ENCODE assay signal across 14 mouse cellular contexts in genomic region chr2:32729547-32729946, GRCm38 (mm10). TPM values are rescaled to one million over a fixed set of nuclear protein-coding genes. Genes with fewer than 3 reads are reported as not detected.
DNase-seq lines count a peak whose midpoint lies in the region; ATAC-seq and TF ChIP-seq lines count a peak whose summit lies in the region.
"Had no signal": no experiment of that assay in that cellular context is flagged by ENCODE, and none has a peak within 500 bp of the region (broad histone marks: within the 10 kb centered on the region; RNA-seq: fewer than 3 reads in every experiment).

No protein-coding gene starts in this region.

- H3K36me3 ChIP-seq in kidney, embryonic 15.5 days = no peaks in the 10 kb centered on the region
- no peaks in the 10 kb centered on the region for H3K36me3 ChIP-seq in intestine, postnatal 0 days (ENCODE audit: control insufficient read depth, insufficient read depth)
- H3K36me3 ChIP-seq: G1E had no signal

- peak; percentile 90 for DNase-seq in heart, adult 11 months
- DNase-seq in heart, postnatal 36 days = no peak
- DNase-seq in kidney, postnatal 10 days = no peak
- no peak for DNase-seq in ovary, adult 18-20 months (ENCODE audit: low spot score)
- no peak for DNase-seq in thymus, postnatal 14 days
- DNase-seq: thymus, postnatal 36 days had no signal

- H3K4me1 ChIP-seq in kidney, embryonic 15.5 days = peaks cover 62% of the 10 kb centered on the region
- H3K4me1 ChIP-seq in brown adipose tissue, adult 24 weeks (ENCODE audit: control insufficient read depth, insufficient read depth, insufficient read length, low read length) = peaks cover 11% of the 10 kb centered on the region
- H3K4me1 ChIP-seq in intestine, postnatal 0 days (replicated peaks; ENCODE audit: control insufficient read depth, insufficient read depth, low read length) = no peaks in the 10 kb centered on the region

- H3K27me3 ChIP-seq in kidney, embryonic 15.5 days = no peaks in the 10 kb centered on the region
- H3K27me3 ChIP-seq in intestine, postnatal 0 days (replicated peaks; ENCODE audit: control insufficient read depth, insufficient read depth, low read length) = no peaks in the 10 kb centered on the region

- no peaks in the 10 kb centered on the region for H3K9me3 ChIP-seq in kidney, embryonic 15.5 days (replicated peaks)
- no peaks in the 10 kb centered on the region for H3K9me3 ChIP-seq in intestine, postnatal 0 days (ENCODE audit: control insufficient read depth)
- H3K9me3 ChIP-seq: G1E had no signal

- peak overlapping the region; percentile 48 for H3K4me2 ChIP-seq in kidney, embryonic 15.5 days
- H3K4me2 ChIP-seq in intestine, postnatal 0 days (replicated peaks; ENCODE audit: low read depth) = peak overlapping the region; percentile 61; the same call in 1 of the 2 replicates

- no peak for TF ChIP-seq CTCF in intestine, postnatal 0 days (IDR thresholded peaks at IDR 0.05; ENCODE audit: low read depth)

- intact Hi-C loops in heart, postnatal 36 days (cut with DNase I) = no loop called here

- no peak for ATAC-seq in kidney, embryonic 15.5 days (replicated peaks; ENCODE audit: low FRiP score)
- no peak for ATAC-seq in intestine, postnatal 0 days
- ATAC-seq: activated CD4-positive, CD25-positive, alpha-beta regulatory T cell, adult 4 months; forebrain, embryonic 14.5 days had no signal

- H3K9ac ChIP-seq in kidney, embryonic 15.5 days = no peak overlapping the region
- H3K9ac ChIP-seq in intestine, postnatal 0 days (ENCODE audit: low read depth, low read length) = no peak overlapping the region

- WGBS in kidney, embryonic 15.5 days = 28% methylated on average over 4 of the region's 4 CpGs
- WGBS in intestine, postnatal 0 days = 70% methylated on average over 4 of the region's 4 CpGs

- peak overlapping the region; percentile 38 for H3K4me3 ChIP-seq in kidney, embryonic 15.5 days (replicated peaks)
- H3K4me3 ChIP-seq in brown adipose tissue, adult 24 weeks (ENCODE audit: insufficient read depth, low read depth, low read length) = peak overlapping the region; percentile 66
- H3K4me3 ChIP-seq in intestine, postnatal 0 days (ENCODE audit: low read depth, low read length) = no peak overlapping the region

- peak overlapping the region; percentile 76 for H3K27ac ChIP-seq in kidney, embryonic 15.5 days
- H3K27ac ChIP-seq in brown adipose tissue, adult 24 weeks (replicated peaks; ENCODE audit: low read depth, low read length) = peak overlapping the region; percentile 99
- no peak overlapping the region for H3K27ac ChIP-seq in intestine, postnatal 0 days (ENCODE audit: low read depth, low read length)

RNA-seq across cellular contexts. Expression of gene Sh2d3c, which starts 8.7 kb away (rescaled TPM):
- total RNA-seq in heart, postnatal 36 days (2021) = 10 to 100 TPM; 26.8 to 28.1 TPM
- polyA plus RNA-seq in kidney, embryonic 15.5 days (2015; fragmentation: Nextera tagmentation; extraction: Ambion mirVana) = 32.5 and 37.2 TPM in 2 replicates
- 4.4 and 6.3 TPM in 2 replicates for polyA plus RNA-seq in brown adipose tissue, adult 24 weeks (2012; ENCODE audit: insufficient read depth, insufficient read length, missing spikeins)
- polyA plus RNA-seq in intestine, postnatal 0 days (2015; fragmentation: Nextera tagmentation; extraction: Ambion mirVana) = 11.2 and 11.7 TPM in 2 replicates

RNA-seq across cellular contexts. Expression of gene 6330409D20Rik, which starts 11.3 kb away (rescaled TPM):
- not detected for total RNA-seq in heart, postnatal 36 days (2021)
- polyA plus RNA-seq in kidney, embryonic 15.5 days (2015; fragmentation: Nextera tagmentation; extraction: Ambion mirVana) = 0.18 TPM in 1 of 2 replicates, not detected in the other
- polyA plus RNA-seq in brown adipose tissue, adult 24 weeks (2012; ENCODE audit: insufficient read depth, insufficient read length, missing spikeins) = not detected in 2 replicates
- polyA plus RNA-seq in intestine, postnatal 0 days (2015; fragmentation: Nextera tagmentation; extraction: Ambion mirVana) = 0.18 TPM in 2 replicates
- total RNA-seq: G1E; monocyte, adult 5-6 weeks had no signal
- polyA plus RNA-seq: G1E; gonadal fat pad, adult 2 months had no signal

RNA-seq across cellular contexts. Expression of gene Cdk9, which starts 16.7 kb away (rescaled TPM):
- total RNA-seq in heart, postnatal 36 days (2021) = 10 to 100 TPM; 24.6 to 26.6 TPM
- 108 and 118 TPM in 2 replicates for polyA plus RNA-seq in kidney, embryonic 15.5 days (2015; fragmentation: Nextera tagmentation; extraction: Ambion mirVana)
- polyA plus RNA-seq in brown adipose tissue, adult 24 weeks (2012; ENCODE audit: insufficient read depth, insufficient read length, missing spikeins) = 27.3 and 27.6 TPM in 2 replicates
- 54.0 and 62.2 TPM in 2 replicates for polyA plus RNA-seq in intestine, postnatal 0 days (2015; fragmentation: Nextera tagmentation; extraction: Ambion mirVana)

RNA-seq across cellular contexts. Expression of gene Fpgs, which starts 25.6 kb away (rescaled TPM):
- total RNA-seq in heart, postnatal 36 days (2021) = 1 to 10 TPM; 5.0 to 6.6 TPM
- 33.7 and 40.3 TPM in 2 replicates for polyA plus RNA-seq in kidney, embryonic 15.5 days (2015; fragmentation: Nextera tagmentation; extraction: Ambion mirVana)
- 2.8 and 2.9 TPM in 2 replicates for polyA plus RNA-seq in brown adipose tissue, adult 24 weeks (2012; ENCODE audit: insufficient read depth, insufficient read length, missing spikeins)
- 12.4 and 15.2 TPM in 2 replicates for polyA plus RNA-seq in intestine, postnatal 0 days (2015; fragmentation: Nextera tagmentation; extraction: Ambion mirVana)

RNA-seq across cellular contexts. Expression of gene Tor2a, which starts 27.5 kb away (rescaled TPM):
- 1 to 10 TPM; 6.8 to 9.6 TPM for total RNA-seq in heart, postnatal 36 days (2021)
- polyA plus RNA-seq in kidney, embryonic 15.5 days (2015; fragmentation: Nextera tagmentation; extraction: Ambion mirVana) = 64.8 and 70.5 TPM in 2 replicates
- 16.8 and 17.6 TPM in 2 replicates for polyA plus RNA-seq in brown adipose tissue, adult 24 weeks (2012; ENCODE audit: insufficient read depth, insufficient read length, missing spikeins)
- polyA plus RNA-seq in intestine, postnatal 0 days (2015; fragmentation: Nextera tagmentation; extraction: Ambion mirVana) = 59.2 and 60.4 TPM in 2 replicates
